Mouse (Mus musculus) ovary, adult 18-20 months (tissue): ENCODE measurements at regions not wholly inside any gene's neighbourhood (a gene's known extent, or its start where the extent isn't known, plus 50 kb on each side); places are given as distances from the start of the nearest gene placed in this dataset.

Experiments
- DNase-seq: peaks from one replicate; pipeline ENCODE4 v3.0.0; 2022; ENCODE audit warnings: low spot score, mixed read lengths

DNA sequence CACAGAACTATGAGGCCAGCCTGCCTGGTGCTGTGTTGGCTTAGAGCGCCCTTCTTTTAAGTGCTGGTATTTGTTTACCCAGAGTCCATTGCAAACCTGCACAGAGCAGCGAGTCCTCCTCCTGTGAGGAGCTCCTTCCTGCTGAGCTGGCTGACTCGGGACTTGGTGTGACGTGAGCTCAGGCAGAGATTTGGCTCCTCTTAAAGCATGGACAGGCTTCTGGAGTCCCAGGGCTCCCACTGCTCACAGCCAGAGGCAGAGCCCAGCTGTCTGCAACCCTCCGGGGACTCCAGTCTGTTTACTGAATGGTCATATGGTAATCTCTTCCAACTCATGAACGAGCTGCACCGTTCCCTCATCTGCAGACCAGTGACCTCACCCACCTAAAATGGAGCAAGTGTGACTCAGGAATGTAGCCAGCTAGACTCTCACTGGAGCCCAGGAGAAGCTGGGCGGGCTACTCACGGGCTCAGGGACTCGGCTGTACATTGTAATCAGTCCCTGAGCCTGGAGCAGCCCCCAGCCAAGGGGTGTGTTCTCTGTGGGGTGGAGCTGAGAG is 715.6 kb upstream of the Car8 start:
- peak; percentile 12 for DNase-seq

DNA sequence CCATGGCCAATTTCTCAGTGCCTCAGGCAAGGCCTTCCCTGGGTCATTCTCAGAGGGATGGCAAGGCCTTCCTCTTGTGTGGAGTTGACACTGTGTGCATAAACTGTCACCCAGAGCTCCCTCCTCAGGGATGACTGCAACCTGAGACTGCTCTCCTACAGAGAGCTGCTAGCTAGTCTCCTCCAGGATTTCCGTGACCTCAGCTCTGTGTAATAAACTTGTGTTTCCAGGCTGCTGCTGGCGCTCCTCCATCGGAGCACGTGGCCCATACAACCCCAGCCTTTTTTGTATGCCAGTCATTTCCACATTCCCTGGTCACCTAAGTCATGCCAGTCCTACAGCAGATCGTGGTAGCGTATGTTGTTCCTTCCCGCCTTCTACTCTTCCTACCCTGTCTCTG is 714.3 kb upstream of the Car8 start:
- no peak for DNase-seq

DNA sequence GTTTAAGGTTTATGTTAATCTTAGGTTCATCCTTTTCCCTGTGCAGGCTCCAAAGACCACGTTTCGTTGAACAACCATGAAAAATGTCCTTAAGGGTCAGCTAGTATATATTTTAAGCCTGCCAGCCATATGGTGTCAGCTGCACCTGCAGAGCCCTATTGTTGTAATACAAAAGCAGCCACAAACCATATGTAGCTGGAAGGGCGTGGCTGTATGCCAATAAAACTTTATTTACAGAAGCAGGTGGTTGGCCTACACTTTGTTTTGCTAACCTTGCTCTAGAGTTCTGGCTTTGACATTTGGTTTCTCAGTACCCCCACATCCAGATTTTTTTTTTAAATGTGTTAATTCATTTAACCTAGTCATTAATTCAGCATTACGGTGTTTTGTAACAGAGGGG is 711.1 kb upstream of the Car8 start:
- DNase-seq = no peak

DNA sequence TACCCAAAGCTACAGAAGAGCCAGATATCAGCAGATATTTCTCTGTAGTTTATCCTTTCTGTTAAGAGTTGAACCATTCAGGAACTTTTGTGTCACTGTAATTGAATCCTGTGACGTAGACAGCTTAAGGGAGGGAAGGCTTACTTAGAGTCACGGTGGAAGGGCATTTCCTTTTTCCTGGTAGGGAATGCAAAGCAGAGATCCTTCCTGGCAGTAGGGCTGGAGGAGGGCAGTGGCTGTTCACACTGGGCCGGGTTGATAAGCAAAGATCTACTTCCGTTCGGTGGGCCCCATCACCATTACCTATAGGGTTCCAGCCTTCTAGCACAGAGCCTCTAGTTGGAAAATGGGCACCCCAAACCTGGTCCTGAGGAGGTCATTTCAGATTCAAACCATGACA is 710.7 kb upstream of the Car8 start:
- no peak for DNase-seq

- DNase-seq = no peak
Observed at GRCm38 (mm10) chr4:8945116-8945515, 706.3 kb upstream of the Car8 start.

DNA sequence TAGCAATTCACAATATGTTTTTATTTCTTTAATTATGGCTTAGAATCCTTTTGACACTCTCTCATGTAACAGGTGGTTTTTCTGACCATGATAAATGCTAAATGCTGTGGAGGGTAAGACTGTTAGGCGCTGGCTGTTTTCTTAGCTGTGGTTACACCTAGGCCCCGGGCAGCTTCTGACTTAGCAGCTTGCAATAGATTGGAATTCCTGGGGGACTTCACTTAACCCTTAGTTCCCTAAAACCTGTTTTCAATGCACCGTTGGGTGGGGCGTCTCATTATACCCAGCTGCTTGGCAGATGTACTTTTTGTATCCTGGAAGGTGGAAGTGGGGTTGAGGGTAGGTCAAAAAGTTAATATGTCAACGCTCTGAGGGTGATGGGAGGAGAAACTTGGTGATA is 704.2 kb upstream of the Car8 start:
- no peak for DNase-seq

GRCm38 (mm10) chr4:8938948-8939411 is 700.1 kb upstream of the Car8 start:
- peak; percentile 8 for DNase-seq

DNA sequence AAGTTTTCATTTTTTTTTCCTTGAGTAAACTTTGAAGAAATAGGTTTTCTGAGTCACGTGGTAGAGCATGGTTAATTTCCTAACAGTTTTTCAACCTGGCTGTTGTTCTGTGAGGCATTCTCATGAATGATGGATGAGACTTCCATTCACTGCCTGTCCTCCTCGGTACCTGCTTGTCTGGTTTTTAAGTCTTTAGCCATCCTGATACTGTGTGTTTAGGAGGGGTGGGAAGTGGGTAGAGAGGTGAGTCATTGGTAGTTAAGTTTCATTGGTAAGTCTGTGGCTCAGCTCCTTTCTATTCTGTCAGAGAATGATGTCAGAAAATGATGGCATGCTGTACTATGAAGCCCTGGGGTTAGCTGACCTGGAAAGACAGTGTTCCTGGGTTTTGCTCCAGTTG is 697.1 kb upstream of the Car8 start:
- no peak for DNase-seq

GRCm38 (mm10) chr4:8934541-8934940 is 695.7 kb upstream of the Car8 start:
- DNase-seq = no peak

DNA sequence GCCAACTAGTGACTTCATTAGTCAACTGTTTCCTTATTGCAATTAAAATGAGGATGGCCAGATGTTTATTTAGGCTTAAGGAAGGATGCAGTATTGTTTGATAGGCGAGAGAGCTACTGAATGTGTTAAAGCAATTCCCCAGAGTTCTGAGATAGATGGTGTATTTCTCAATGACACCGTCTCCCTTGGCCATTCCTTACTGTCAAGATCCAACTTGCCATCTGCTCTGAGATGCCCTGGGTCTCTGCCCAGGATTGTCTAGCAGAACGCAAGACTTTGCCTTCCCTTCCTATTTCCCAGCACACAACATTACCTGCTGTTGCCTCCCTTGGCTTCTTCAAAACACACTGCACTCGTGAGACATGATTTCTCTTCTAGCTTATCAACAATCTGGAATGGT is 690.5 kb upstream of the Car8 start:
- DNase-seq = no peak

DNA sequence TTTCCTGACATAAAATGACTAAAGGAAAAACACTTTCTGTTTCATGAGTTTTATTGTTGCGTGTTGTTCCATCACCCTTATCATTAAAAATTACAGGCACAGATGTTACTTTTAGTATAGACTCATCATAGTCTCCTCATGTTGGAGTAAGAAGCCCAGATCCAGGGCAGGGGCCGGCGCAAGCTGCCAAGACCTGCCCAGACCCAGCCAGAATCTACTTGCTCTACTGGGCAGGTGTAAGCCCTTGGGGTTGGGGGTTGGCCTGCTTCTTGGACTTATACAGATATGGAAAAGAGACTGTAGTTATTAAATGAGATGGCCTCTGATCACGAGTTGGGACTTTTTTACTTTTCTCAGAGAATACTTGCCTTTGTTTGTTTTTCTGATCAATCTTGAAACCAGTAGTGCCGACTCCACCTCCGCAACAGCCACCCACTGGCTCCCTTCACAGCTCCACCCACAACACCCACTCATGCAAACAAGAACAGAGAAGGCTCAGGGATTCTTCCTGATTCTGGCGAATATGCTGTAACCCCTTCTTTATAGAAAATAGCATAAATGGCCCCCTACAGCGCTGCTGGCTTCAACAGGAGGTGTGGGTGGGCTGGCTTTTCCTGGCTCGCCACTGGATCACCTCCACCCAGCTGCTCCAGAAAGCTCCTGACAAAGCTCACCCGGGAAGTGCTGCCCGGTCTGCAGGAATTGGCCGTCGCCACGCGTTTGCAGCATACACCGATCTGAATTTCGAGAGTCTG is 689.9 kb upstream of the Car8 start:
- no peak for DNase-seq

DNA sequence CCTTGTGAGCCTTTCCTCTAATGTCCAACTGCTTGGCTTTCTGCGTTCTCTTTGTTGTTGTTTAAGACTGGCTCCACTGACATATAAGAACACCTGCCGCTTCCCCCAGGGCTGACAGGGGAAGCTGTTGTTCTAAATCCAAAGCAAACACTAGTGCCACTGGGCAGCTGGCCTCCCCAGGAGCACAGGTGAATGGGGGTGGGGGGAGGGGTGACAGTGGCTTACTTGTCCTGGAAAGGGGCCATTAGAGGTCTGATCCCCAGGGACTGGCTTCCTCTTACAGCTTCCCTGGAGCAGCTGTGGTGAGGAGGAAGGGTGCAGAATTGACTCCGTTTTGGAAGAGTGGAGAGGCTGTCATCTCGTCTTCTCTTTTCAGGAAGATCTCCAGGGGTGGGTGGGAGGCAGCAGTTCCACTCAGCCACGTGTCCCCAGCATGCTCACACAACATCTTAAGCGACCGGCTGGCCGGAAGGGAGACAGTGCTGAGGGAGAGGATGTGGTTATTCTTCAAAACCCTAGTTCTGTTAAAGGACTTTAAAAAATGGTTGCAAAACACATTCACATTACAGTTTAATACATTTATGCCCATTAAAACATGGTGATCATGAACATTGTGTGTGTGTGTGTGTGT is 688.5 kb upstream of the Car8 start:
- DNase-seq = no peak

- DNase-seq = no peak
Observed at GRCm38 (mm10) chr4:8926642-8927275, 687.9 kb upstream of the Car8 start.

DNA sequence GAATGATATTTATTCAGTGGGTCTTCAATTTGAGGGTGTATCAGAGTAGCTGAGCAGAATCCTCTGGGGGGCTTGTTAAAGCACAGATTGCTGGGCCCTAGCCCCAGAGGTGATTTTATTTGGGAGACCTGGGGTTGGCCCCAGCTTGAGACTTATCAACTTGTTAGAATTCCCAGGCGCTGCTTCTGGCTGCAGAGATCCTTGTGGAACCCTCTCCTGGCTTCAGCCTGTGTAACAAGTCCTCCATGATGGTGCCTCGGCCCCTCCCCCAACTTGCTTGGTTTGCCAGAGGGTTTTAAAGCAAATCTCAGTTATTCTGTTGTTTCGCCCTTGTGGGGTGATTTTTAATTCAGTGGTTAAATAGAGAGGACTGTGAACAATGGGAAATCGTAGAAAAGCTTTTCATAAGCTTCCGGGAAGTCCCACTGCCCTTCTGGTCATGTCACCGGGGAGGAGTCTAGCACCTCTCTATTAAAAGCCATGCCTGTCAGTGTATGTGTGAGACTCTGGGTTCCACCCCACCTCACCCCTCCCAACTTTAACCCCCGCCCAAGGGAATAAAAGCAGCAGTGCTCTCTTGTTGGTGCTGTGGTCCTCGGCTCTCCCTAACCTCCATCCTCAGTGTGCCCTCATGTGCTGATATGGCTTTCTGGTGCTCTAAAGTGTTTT is 684.0 kb upstream of the Car8 start:
- no peak for DNase-seq

- no peak for DNase-seq
Observed at GRCm38 (mm10) chr4:8921477-8922385, 682.9 kb upstream of the Car8 start.

GRCm38 (mm10) chr4:8920306-8920705 is 681.5 kb upstream of the Car8 start:
- DNase-seq = no peak

- no peak for DNase-seq
Observed at GRCm38 (mm10) chr4:8919366-8919984, 680.6 kb upstream of the Car8 start.
